Mouse (Mus musculus) kidney, adult 2 months (tissue): ENCODE measurements around the gene Nsdhl. TPM values are rescaled to one million over a fixed set of nuclear protein-coding genes. Genes with fewer than 3 reads are reported as not detected.

ENCODE experiments used
- DNase-seq: peaks from one replicate; pipeline ENCODE4 v3.0.0; 2021
- H3K27ac ChIP-seq: fragments of 200-500 bp; 2 replicates; pipeline ENCODE4 v1.5.1; 2012; ENCODE audit warnings: low read depth, low read length, control low read depth, inconsistent platforms; ENCODE audit not compliant: insufficient read depth
- H3K27me3 ChIP-seq: fragments of 200-500 bp; replicated peaks from 2 replicates; pipeline ENCODE4 v1.6.1; 2012; ENCODE audit warnings: mild to moderate bottlenecking, moderate library complexity, low read length, inconsistent platforms; ENCODE audit not compliant: control insufficient read depth, insufficient read depth
- H3K36me3 ChIP-seq: fragments of 200-500 bp; 2 replicates; pipeline ENCODE4 v1.6.1; 2012; ENCODE audit warnings: mild to moderate bottlenecking, moderate library complexity, low read length, inconsistent platforms; ENCODE audit not compliant: control insufficient read depth, insufficient read depth
- H3K4me1 ChIP-seq: fragments of 200-500 bp; 2 replicates; pipeline ENCODE4 v1.6.1; 2011; ENCODE audit warnings: low read length; ENCODE audit not compliant: control insufficient read depth, insufficient read depth
- H3K4me3 ChIP-seq: fragments of 200-500 bp; 2 replicates; pipeline ENCODE4 v1.5.1; 2011; ENCODE audit warnings: mild to moderate bottlenecking, low read depth, low read length, control low read depth; ENCODE audit not compliant: insufficient read depth
- CTCF ChIP-seq: fragments of 200-500 bp; conservative IDR thresholded peaks from 2 replicates; pipeline ENCODE4 v1.5.1; 2011; ENCODE audit warnings: low read depth, mild to moderate bottlenecking, control low read depth, low read length, moderate library complexity, mixed read lengths; ENCODE audit not compliant: insufficient read depth, insufficient read length
- POLR2A ChIP-seq: fragments of 200-500 bp; IDR thresholded peaks from one replicate; pipeline ENCODE4 v1.6.1; 2011; ENCODE audit warnings: low read depth, low read length, control low read depth
- WGBS: fragments of 180-500 bp; shearing (Covaris S2); methylation state at CpG from one replicate; pipeline ENCODE4 v1.1.7; 2018; 5-methylcytosine and 5-hydroxymethylcytosine counted together
- polyA plus RNA-seq: library from polyadenylated mRNA; depleted of rRNA; stranded (reverse); fragments of >200 nt; gene quantifications from 2 replicates; pipeline ENCODE4 v1.2.3, GENCODE M21; 2012

Nsdhl gene
- polyA plus RNA-seq, 1 experiment, result 45.7 TPM

GRCm38 (mm10) chrX:72911611-72912010 lies 6.7 kb upstream of the Nsdhl start:
- no peaks in the 10 kb centered on the region; the same call in 1 of the 2 replicates for H3K36me3 ChIP-seq
- TF ChIP-seq POLR2A (no peak), CTCF (no peak)
- WGBS, result 100% methylated on average over 1 of the region's 1 CpGs
- no peak for DNase-seq
- H3K4me3 ChIP-seq, result no peak overlapping the region
- H3K27me3 ChIP-seq, result no peaks in the 10 kb centered on the region
- no peaks in the 10 kb centered on the region for H3K4me1 ChIP-seq
- H3K27ac ChIP-seq, result no peak overlapping the region

- no peaks in the 10 kb centered on the region; the same call in 1 of the 2 replicates for H3K36me3 ChIP-seq
- H3K27ac ChIP-seq, result peak overlapping the region; percentile 46
Observed at GRCm38 (mm10) chrX:72918682-72919059, 314 bp downstream of the Nsdhl start.

GRCm38 (mm10) chrX:72921391-72921790 lies 3.0 kb downstream of the Nsdhl start:
- no peak overlapping the region for H3K4me3 ChIP-seq
- 44% methylated on average over 2 of the region's 2 CpGs for WGBS
- no peaks in the 10 kb centered on the region for H3K27me3 ChIP-seq
- H3K36me3 ChIP-seq, result no peaks in the 10 kb centered on the region
- H3K4me1 ChIP-seq, result peaks cover 2% of the 10 kb centered on the region; the same call in 1 of the 2 replicates
- DNase-seq, result peak; percentile 57
- peak overlapping the region; percentile 60; the same call in 1 of the 2 replicates for H3K27ac ChIP-seq
- TF ChIP-seq CTCF (no peak), POLR2A (no peak)

More at GRCm38 (mm10) chrX:72918682-72919059, 314 bp downstream of the Nsdhl start:
- DNase-seq, result no peak
- 0% methylated on average over 6 of the region's 6 CpGs for WGBS
- Histone ChIP-seq H3K4me3 (peak overlapping the region; percentile 83), H3K27me3 (no peaks in the 10 kb centered on the region), H3K4me1 (peaks cover 2% of the 10 kb centered on the region; the same call in 1 of the 2 replicates)
- no peak for TF ChIP-seq CTCF
- no peak for TF ChIP-seq POLR2A

- H3K4me3 ChIP-seq, result no peak overlapping the region
- H3K27ac ChIP-seq, result peak overlapping the region; percentile 55; the same call in 1 of the 2 replicates
- DNase-seq, result peak; percentile 84
- H3K27me3 ChIP-seq, result no peaks in the 10 kb centered on the region
- WGBS, result 23% methylated on average over 4 of the region's 4 CpGs
- TF ChIP-seq POLR2A, result no peak
- no peak for TF ChIP-seq CTCF
- H3K36me3 ChIP-seq, result peaks cover 1% of the 10 kb centered on the region; the same call in 1 of the 2 replicates
- no peaks in the 10 kb centered on the region; the same call in 1 of the 2 replicates for H3K4me1 ChIP-seq
Observed at GRCm38 (mm10) chrX:72953464-72953863, 35.1 kb downstream of the Nsdhl start.

- 83% methylated on average over 4 of the region's 4 CpGs for WGBS
- H3K36me3 ChIP-seq, result no peaks in the 10 kb centered on the region
- no peak for DNase-seq
- no peak for TF ChIP-seq CTCF
- TF ChIP-seq POLR2A, result no peak
- H3K4me1 ChIP-seq, result no peaks in the 10 kb centered on the region; the same call in 1 of the 2 replicates
- H3K27ac ChIP-seq, result no peak overlapping the region
- no peak overlapping the region for H3K4me3 ChIP-seq
- no peaks in the 10 kb centered on the region for H3K27me3 ChIP-seq
Observed at GRCm38 (mm10) chrX:72956486-72956885, 38.1 kb downstream of the Nsdhl start.

GRCm38 (mm10) chrX:72960431-72960830 lies 42.1 kb downstream of the Nsdhl start:
- no peaks in the 10 kb centered on the region; the same call in 1 of the 2 replicates for H3K4me1 ChIP-seq
- TF ChIP-seq CTCF, result no peak
- no peak for TF ChIP-seq POLR2A
- H3K27ac ChIP-seq, result no peak overlapping the region
- no peaks in the 10 kb centered on the region for H3K36me3 ChIP-seq
- no peak overlapping the region for H3K4me3 ChIP-seq
- DNase-seq, result peak; percentile 36
- WGBS, result 65% methylated on average over 4 of the region's 4 CpGs
- no peaks in the 10 kb centered on the region for H3K27me3 ChIP-seq

GRCm38 (mm10) chrX:72961511-72961910 lies 43.2 kb downstream of the Nsdhl start:
- WGBS, result 85% methylated on average over 3 of the region's 3 CpGs
- H3K27me3 ChIP-seq, result no peaks in the 10 kb centered on the region
- no peak overlapping the region for H3K27ac ChIP-seq
- H3K4me3 ChIP-seq, result no peak overlapping the region
- no peaks in the 10 kb centered on the region for H3K36me3 ChIP-seq
- no peaks in the 10 kb centered on the region; the same call in 1 of the 2 replicates for H3K4me1 ChIP-seq
- peak; percentile 52 for DNase-seq
- no peak for TF ChIP-seq CTCF
- TF ChIP-seq POLR2A, result no peak
